Mouse (Mus musculus) heart, postnatal 36 days (tissue): Measurements from ENCODE around the gene Pdzrn4. TPM values are rescaled to one million over a fixed set of nuclear protein-coding genes. Genes with fewer than 3 reads are reported as not detected.

ENCODE experiments used
- DNase-seq, 2 experiments: peaks; one replicate each; pipeline ENCODE4 v3.0.0; 2021 to 2022
- intact Hi-C: fragments of 180-260 bp; cut with DNase I; formaldehyde crosslinking; loops from one replicate; pipeline ENCODE4 v1.15.1; 2025
- total RNA-seq, 2 experiments: library from RNA; stranded (reverse); gene quantifications; 2 replicates each; pipeline ENCODE4 v1.2.3; 2021

Pdzrn4 gene
- total RNA-seq, 2 experiments from 2014 or later = 2.0 to 2.6 TPM

- DNase-seq = no peak
- intact Hi-C loops = no loop called here
Measured at GRCm38 (mm10) chr15:92679541-92679940, 282.9 kb downstream of the Pdzrn4 start.

DNA sequence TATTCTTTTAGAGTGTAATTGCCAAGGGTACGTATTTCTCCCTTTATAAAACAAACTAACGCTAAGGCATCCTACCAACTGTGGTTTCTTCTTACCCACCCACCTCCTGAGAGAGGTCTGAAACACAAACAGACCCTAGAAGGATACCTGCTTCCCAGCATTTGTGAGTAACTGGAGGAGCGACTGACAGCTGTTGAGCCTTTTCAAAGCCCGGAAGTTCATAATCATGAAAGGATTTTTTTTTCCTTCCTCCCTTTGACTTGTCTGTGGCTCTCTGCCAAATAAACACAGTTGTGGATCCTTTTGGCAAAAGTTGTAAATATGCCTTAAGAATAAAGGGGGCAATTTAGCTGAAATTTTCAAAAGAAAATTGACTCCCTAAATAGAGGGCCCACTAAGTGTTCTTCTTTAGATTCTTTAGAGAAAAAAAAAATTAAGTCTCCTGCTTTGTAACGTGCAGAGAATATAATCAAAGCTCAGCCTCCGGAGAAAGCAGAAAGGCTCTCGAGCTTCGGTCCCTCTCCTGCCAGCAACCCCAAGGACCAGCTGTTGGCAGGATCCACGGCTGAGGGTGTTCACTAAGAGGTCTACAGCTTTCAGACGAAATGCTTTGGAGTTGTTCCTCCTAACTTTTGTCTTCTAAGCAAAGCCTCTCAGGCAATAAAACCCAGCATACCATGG is 299.7 kb downstream of the Pdzrn4 start:
- intact Hi-C loops = no loop called here
- no peak for DNase-seq

DNA sequence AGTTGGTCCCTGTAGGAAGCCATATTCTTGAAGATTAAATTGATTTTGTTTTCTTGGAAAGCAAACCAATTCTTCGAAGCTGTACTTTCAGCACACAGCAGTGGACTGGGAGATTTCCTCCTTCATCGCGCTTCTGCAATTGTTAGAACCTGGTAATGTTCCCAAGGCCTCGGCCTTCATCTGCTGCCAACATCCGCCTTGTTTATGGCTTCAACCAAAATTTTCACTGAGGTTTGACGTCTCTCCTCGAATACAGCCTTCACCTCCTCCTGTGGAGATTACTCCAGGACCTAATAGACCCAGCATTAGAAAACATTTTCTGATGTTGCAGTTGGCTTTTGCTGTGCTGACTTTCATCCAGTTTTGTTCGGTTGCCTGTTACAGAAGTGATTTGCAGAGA is 307.5 kb downstream of the Pdzrn4 start:
- DNase-seq = no peak
- intact Hi-C loops = no loop called here

DNA sequence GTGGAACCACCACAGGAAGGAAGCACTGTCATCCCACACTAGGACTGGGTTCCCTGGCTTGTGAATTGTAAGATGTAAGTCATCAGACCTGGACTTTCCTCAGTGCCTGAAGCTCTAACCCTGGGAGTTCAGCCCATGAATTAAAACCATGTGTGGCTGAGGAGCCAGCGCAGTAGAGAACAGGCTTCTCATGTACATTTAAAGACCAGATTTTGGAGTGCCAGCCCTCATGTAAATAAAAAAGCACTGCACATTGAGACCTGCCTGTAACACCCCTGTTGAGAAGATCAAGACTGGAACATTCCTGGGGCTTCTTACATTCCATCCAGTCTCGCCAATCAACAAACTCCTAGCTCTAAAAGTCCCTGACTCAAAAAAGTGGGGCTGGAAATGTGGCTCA is 342.0 kb downstream of the Pdzrn4 start:
- intact Hi-C loops = no loop called here
- DNase-seq = no peak

- DNase-seq = no peak
- intact Hi-C loops = no loop called here
Measured at GRCm38 (mm10) chr15:92739887-92740286, 343.2 kb downstream of the Pdzrn4 start.

DNA sequence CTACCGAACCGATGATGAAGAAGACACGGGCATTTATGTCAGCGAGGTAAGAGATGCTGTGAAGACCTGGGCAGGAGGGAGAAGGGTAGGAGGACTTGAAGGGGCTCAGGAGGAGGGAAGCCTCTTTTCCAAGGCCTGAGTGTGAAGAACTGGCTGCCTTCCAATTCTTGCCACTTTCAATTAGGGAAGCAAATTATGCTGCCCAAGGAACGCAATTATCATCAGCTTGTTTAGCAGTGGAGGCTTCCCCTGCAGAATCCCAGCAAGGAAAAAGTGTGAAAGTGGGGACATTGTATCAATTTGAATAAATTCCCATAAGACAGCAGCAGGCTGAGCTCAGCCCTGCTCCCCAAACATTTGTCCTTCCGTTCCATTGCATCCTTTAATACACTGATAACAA is 346.9 kb downstream of the Pdzrn4 start:
- intact Hi-C loops = no loop called here
- no peak for DNase-seq

- no peak for DNase-seq
- intact Hi-C loops = no loop called here
Measured at GRCm38 (mm10) chr15:92746081-92746480, 349.4 kb downstream of the Pdzrn4 start.

- intact Hi-C loops = no loop called here
- DNase-seq = no peak
Measured at GRCm38 (mm10) chr15:92752167-92752566, 355.5 kb downstream of the Pdzrn4 start.

DNA sequence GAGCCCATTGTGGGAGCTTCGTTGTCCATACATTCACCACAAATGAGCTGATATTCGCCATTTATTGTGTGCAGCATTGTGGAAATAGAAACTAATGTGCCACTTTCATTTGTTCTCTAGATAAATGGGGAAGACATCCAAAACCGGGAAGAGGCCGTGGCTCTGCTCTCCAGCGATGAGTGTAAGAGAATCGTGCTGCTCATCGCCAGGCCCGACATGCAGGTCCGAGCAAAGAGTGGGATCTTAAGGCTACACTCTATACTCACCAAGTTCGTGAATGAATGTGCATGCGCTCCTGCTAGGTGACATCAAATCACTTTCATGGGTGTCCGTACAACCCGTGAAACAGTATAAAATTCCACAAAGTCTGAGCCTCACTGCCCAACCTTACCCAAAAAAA is 355.9 kb downstream of the Pdzrn4 start:
- intact Hi-C loops = no loop called here
- no peak for DNase-seq

DNA sequence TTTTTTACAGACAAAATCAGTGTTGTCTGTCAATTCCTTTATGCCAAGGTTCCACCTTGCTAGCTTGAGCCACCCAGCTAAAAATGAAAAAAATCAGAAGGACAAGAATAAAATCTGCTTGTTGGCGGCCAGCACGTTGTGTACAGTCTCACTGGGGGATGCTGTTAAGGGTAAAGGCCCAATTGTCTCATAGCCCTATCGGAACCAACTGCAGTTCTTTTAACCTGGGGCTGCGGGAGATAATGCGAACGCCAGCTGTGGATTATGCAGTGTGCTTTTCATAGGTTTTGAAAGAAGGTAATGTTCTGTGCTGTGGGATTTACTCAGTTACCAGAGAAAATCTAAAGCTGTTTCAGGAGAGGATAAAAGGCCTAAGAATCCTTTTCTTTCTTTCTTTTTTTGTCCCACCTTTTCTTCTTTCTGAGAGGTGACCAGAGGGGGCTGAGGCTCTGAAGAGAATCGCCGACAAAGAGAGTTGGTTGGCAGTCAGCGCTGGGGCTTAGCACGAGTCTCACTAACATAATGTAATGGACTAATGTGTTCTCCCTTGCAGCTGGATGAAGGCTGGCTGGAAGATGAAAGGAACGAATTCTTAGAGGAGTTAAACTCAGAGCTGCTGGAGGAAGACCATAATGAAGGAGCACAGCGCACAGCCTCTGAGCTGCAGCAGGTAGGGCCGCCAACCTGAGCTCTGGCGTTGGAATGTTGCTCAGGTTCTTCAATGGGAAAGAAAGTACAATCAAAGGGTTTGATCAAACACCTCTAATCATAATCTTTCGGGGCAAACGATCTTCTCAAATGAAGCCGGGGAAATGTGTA is 360.6 kb downstream of the Pdzrn4 start:
- intact Hi-C loops = no loop called here
- DNase-seq = no peak

- DNase-seq = no peak
- intact Hi-C loops = no loop called here
Measured at GRCm38 (mm10) chr15:92759001-92759400, 362.3 kb downstream of the Pdzrn4 start.

- no peak for DNase-seq
- intact Hi-C loops = no loop called here
Measured at GRCm38 (mm10) chr15:92763303-92763702, 366.6 kb downstream of the Pdzrn4 start.

GRCm38 (mm10) chr15:92769535-92769934 is 372.9 kb downstream of the Pdzrn4 start:
- intact Hi-C loops = no loop called here
- DNase-seq = no peak

GRCm38 (mm10) chr15:92788036-92788435 is 391.4 kb downstream of the Pdzrn4 start:
- no peak for DNase-seq
- intact Hi-C loops = no loop called here

- intact Hi-C loops = no loop called here
- DNase-seq = no peak
Measured at GRCm38 (mm10) chr15:92794275-92794674, 397.6 kb downstream of the Pdzrn4 start.

- intact Hi-C loops = no loop called here
- no peak for DNase-seq
Measured at GRCm38 (mm10) chr15:92805934-92806333, 409.3 kb downstream of the Pdzrn4 start.

GRCm38 (mm10) chr15:92806352-92806751 is 409.7 kb downstream of the Pdzrn4 start:
- intact Hi-C loops = no loop called here

More at GRCm38 (mm10) chr15:92806352-92806751, 409.7 kb downstream of the Pdzrn4 start:
- DNase-seq = no peak
